Mouse (Mus musculus) NIH3T3 (cell line): Measurements from ENCODE around the gene Calml4.
A peak's percentile ranks its signal among the peaks of the same experiment; 100 is the strongest.
"Not testable (repeated sequence)": the region's sequence is repeated elsewhere in the genome, so short reads cannot be mapped to it uniquely, and the experiment has no call there.

Experiments used
- DNase-seq: peaks from one replicate; pipeline ENCODE4 v3.0.0-alpha.2; 2012; ENCODE audit warnings: low read depth

Gene Calml4

GRCm38 (mm10) chr9:62835705-62836446 is 22.0 kb upstream of the Calml4 start:
- peak; percentile 34 for DNase-seq

- no peak for DNase-seq
Observed at GRCm38 (mm10) chr9:62837611-62838010, 20.3 kb upstream of the Calml4 start.

GRCm38 (mm10) chr9:62838146-62838505 is 19.8 kb upstream of the Calml4 start:
- no peak for DNase-seq

- peak; percentile 84 for DNase-seq
Observed at GRCm38 (mm10) chr9:62838506-62839171, 19.2 kb upstream of the Calml4 start, which contains the start of gene Cln6. TSS of gene Cln6 (plus strand) at chr9:62838785.

- DNase-seq: peak; percentile 31
Observed at GRCm38 (mm10) chr9:62839172-62839770, 18.6 kb upstream of the Calml4 start.

GRCm38 (mm10) chr9:62843356-62844024 is 14.4 kb upstream of the Calml4 start:
- DNase-seq: no peak

- no peak for DNase-seq
Observed at GRCm38 (mm10) chr9:62844461-62844860, 13.4 kb upstream of the Calml4 start.

GRCm38 (mm10) chr9:62847694-62848093 is 10.2 kb upstream of the Calml4 start:
- peak; percentile 92 for DNase-seq

- no peak for DNase-seq
Observed at GRCm38 (mm10) chr9:62848641-62849040, 9.2 kb upstream of the Calml4 start.

- no peak for DNase-seq
Observed at GRCm38 (mm10) chr9:62851571-62851970, 6.3 kb upstream of the Calml4 start.

GRCm38 (mm10) chr9:62854483-62854882 is 3.4 kb upstream of the Calml4 start:
- DNase-seq: peak; percentile 46

GRCm38 (mm10) chr9:62857216-62857615 is 664 bp upstream of the Calml4 start:
- no peak for DNase-seq

- peak; percentile 40 for DNase-seq
Observed at GRCm38 (mm10) chr9:62858266-62859019, 563 bp downstream of the Calml4 start.

- DNase-seq: not testable (repeated sequence)
Observed at GRCm38 (mm10) chr9:62860102-62860501, 2.2 kb downstream of the Calml4 start.

- DNase-seq: no peak
Observed at GRCm38 (mm10) chr9:62860866-62861265, 3.0 kb downstream of the Calml4 start.

- DNase-seq: not testable (repeated sequence)
Observed at GRCm38 (mm10) chr9:62869236-62869635, 11.4 kb downstream of the Calml4 start.

- DNase-seq: no peak
Observed at GRCm38 (mm10) chr9:62870728-62871127, 12.8 kb downstream of the Calml4 start.

- no peak for DNase-seq
Observed at GRCm38 (mm10) chr9:62876966-62877616, 19.2 kb downstream of the Calml4 start.

- peak; percentile 22 for DNase-seq
Observed at GRCm38 (mm10) chr9:62877825-62878224, 19.9 kb downstream of the Calml4 start.

GRCm38 (mm10) chr9:62881871-62882270 is 24.0 kb downstream of the Calml4 start:
- DNase-seq: peak; percentile 22

- no peak for DNase-seq
Observed at GRCm38 (mm10) chr9:62894486-62894885, 36.6 kb downstream of the Calml4 start.
